30 mouse cellular contexts compared by ENCODE assay signal in genomic region chr13:30802336-30802955, GRCm38 (mm10). TPM values are rescaled to one million over a fixed set of nuclear protein-coding genes. Genes with fewer than 3 reads are reported as not detected.
A peak's percentile ranks its signal among the peaks of the same experiment; 100 is the strongest.
DNase-seq lines count a peak whose midpoint lies in the region; ATAC-seq and TF ChIP-seq lines count a peak whose summit lies in the region.
"Had no signal": no experiment of that assay in that cellular context is flagged by ENCODE, and none has a peak within 500 bp of the region (broad histone marks: within the 10 kb centered on the region; RNA-seq: fewer than 3 reads in every experiment).

No protein-coding gene starts in this region.

- no peaks in the 10 kb centered on the region for H3K27me3 ChIP-seq in midbrain, embryonic 14.5 days (ENCODE audit: control insufficient read depth, insufficient read depth, low read length)
- H3K27me3 ChIP-seq in midbrain, postnatal 0 days (ENCODE audit: insufficient read depth, low read length) = no peaks in the 10 kb centered on the region
- H3K27me3 ChIP-seq: embryonic facial prominence, embryonic 12.5 days; embryonic facial prominence, embryonic 15.5 days; forebrain, embryonic 13.5 days; hindbrain, embryonic 12.5 days had no signal

- no peak overlapping the region for H3K9ac ChIP-seq in midbrain, embryonic 14.5 days (replicated peaks; ENCODE audit: low read length)
- H3K9ac ChIP-seq in midbrain, postnatal 0 days (replicated peaks; ENCODE audit: low read length, poor library complexity, severe bottlenecking) = no peak overlapping the region
- H3K9ac ChIP-seq: embryonic facial prominence, embryonic 12.5 days; embryonic facial prominence, embryonic 15.5 days; forebrain, embryonic 13.5 days; hindbrain, embryonic 12.5 days had no signal

- 87% methylated on average over 5 of the region's 5 CpGs for WGBS in midbrain, embryonic 14.5 days
- WGBS in midbrain, postnatal 0 days = 92% methylated on average over 5 of the region's 5 CpGs

- H3K9me3 ChIP-seq in midbrain, embryonic 14.5 days (ENCODE audit: control insufficient read depth, low read length) = no peaks in the 10 kb centered on the region
- no peaks in the 10 kb centered on the region for H3K9me3 ChIP-seq in midbrain, postnatal 0 days (ENCODE audit: low read length)
- H3K9me3 ChIP-seq: embryonic facial prominence, embryonic 12.5 days; embryonic facial prominence, embryonic 15.5 days; forebrain, embryonic 10.5 days; forebrain, embryonic 13.5 days; hindbrain, embryonic 12.5 days had no signal

- no peak for TF ChIP-seq CTCF in midbrain, postnatal 0 days (IDR thresholded peaks at IDR 0.05)

- H3K27ac ChIP-seq in midbrain, embryonic 14.5 days (replicated peaks; ENCODE audit: low read depth, low read length) = no peak overlapping the region
- no peak overlapping the region for H3K27ac ChIP-seq in midbrain, postnatal 0 days (ENCODE audit: low read depth, low read length)
- H3K27ac ChIP-seq: embryonic facial prominence, embryonic 12.5 days; embryonic facial prominence, embryonic 15.5 days; forebrain, embryonic 10.5 days; forebrain, embryonic 13.5 days; heart, adult 2 months; hindbrain, embryonic 12.5 days; hindbrain, postnatal 0 days had no signal

- H3K4me2 ChIP-seq in midbrain, embryonic 14.5 days (ENCODE audit: low read length) = no peak overlapping the region
- H3K4me2 ChIP-seq in midbrain, postnatal 0 days (ENCODE audit: low read depth, low read length, poor library complexity, severe bottlenecking) = no peak overlapping the region
- H3K4me2 ChIP-seq: embryonic facial prominence, embryonic 12.5 days; embryonic facial prominence, embryonic 15.5 days; forebrain, embryonic 13.5 days; heart, embryonic 11.5 days; hindbrain, embryonic 12.5 days had no signal

- ATAC-seq in midbrain, embryonic 14.5 days (ENCODE audit: low FRiP score, low TSS enrichment) = 0 out of 2 replicates have a peak, but pooled peaks have one; percentile 27
- no peak for ATAC-seq in midbrain, postnatal 0 days (ENCODE audit: low FRiP score)
- peak; percentile 58 for ATAC-seq in granulocyte monocyte progenitor cell, adult 5-6 weeks (replicated peaks; ENCODE audit: poor library complexity, severe bottlenecking)
- ATAC-seq: activated CD4-positive, CD25-positive, alpha-beta regulatory T cell, adult 4 months; CD4-positive, CD25-positive, alpha-beta regulatory T cell, adult 4 months; forebrain, embryonic 13.5 days; forebrain, embryonic 16.5 days; hindbrain, postnatal 0 days; inflammation-experienced regulatory T-cells, adult 6 months; intestine, embryonic 16.5 days had no signal

- no peak overlapping the region for H3K4me3 ChIP-seq in midbrain, embryonic 14.5 days (replicated peaks; ENCODE audit: low read depth, low read length)
- H3K4me3 ChIP-seq in midbrain, postnatal 0 days (ENCODE audit: low read depth, low read length) = no peak overlapping the region
- H3K4me3 ChIP-seq: embryonic facial prominence, embryonic 12.5 days; embryonic facial prominence, embryonic 15.5 days; erythroblast, embryonic 14.5 days; forebrain, embryonic 10.5 days; forebrain, embryonic 13.5 days; heart, adult 2 months; hindbrain, embryonic 12.5 days had no signal

- no peak for DNase-seq in midbrain, embryonic 14.5 days
- no peak for DNase-seq in midbrain, postnatal 0 days (ENCODE audit: low spot score)
- DNase-seq in NIH3T3 (ENCODE audit: low read depth) = peak; percentile 31
- peak; percentile 68 for DNase-seq in adipocyte (ENCODE audit: low spot score)
- no peak for DNase-seq in cerebellum, postnatal 25 days
- DNase-seq in adrenal gland, postnatal 10 days = no peak
- DNase-seq: adrenal gland, postnatal 14 days; cerebellum, adult 11-12 months; cerebellum, adult 8-10 months; cerebellum, postnatal 14 days; gastrocnemius, postnatal 10 days; gastrocnemius, postnatal 36 days; heart, adult 2 months; kidney, adult 18-20 months had no signal

- no peaks in the 10 kb centered on the region for H3K36me3 ChIP-seq in midbrain, embryonic 14.5 days (ENCODE audit: control insufficient read depth, insufficient read depth, low read length)
- no peaks in the 10 kb centered on the region for H3K36me3 ChIP-seq in midbrain, postnatal 0 days (ENCODE audit: insufficient read depth, low read length)
- H3K36me3 ChIP-seq: embryonic facial prominence, embryonic 12.5 days; embryonic facial prominence, embryonic 15.5 days; forebrain, embryonic 10.5 days; hindbrain, embryonic 12.5 days had no signal

- no peaks in the 10 kb centered on the region for H3K4me1 ChIP-seq in midbrain, embryonic 14.5 days (ENCODE audit: control insufficient read depth, insufficient read depth, low read length)
- no peaks in the 10 kb centered on the region for H3K4me1 ChIP-seq in midbrain, postnatal 0 days (ENCODE audit: insufficient read depth, low read length)
- H3K4me1 ChIP-seq: embryonic facial prominence, embryonic 12.5 days; embryonic facial prominence, embryonic 15.5 days; forebrain, embryonic 10.5 days; forebrain, embryonic 13.5 days; hindbrain, embryonic 12.5 days had no signal

RNA-seq across cellular contexts. Expression of gene Irf4, which starts 53.4 kb away (rescaled TPM):
- 0.04 and 0.17 TPM in 2 replicates for polyA plus RNA-seq in midbrain, embryonic 14.5 days (2014; fragmentation: Nextera tagmentation; extraction: Ambion mirVana)
- 0.19 and 0.44 TPM in 2 replicates for total RNA-seq in midbrain, postnatal 0 days (2014; rRNA removed)
- 0.02 and 0.05 TPM in 2 replicates for polyA plus RNA-seq in midbrain, postnatal 0 days (2015; fragmentation: Nextera tagmentation; extraction: Ambion mirVana)
- not detected in 2 replicates for total RNA-seq in granulocyte monocyte progenitor cell, adult 5-6 weeks (2014; fragmentation: Nextera tagmentation)
- total RNA-seq in granulocyte monocyte progenitor cell, adult 5-6 weeks (2017) = 0.26 and 0.36 TPM in 2 replicates
- total RNA-seq in adrenal gland, postnatal 10 days (2021) = 10 to 100 TPM in 1 of 2 experiments, 1 to 10 TPM in 1; 4.4 to 41.3 TPM
- total RNA-seq: hindbrain, postnatal 0 days; MEL had no signal
- polyA plus RNA-seq: C2C12; erythroblast, embryonic 14.5 days; forebrain, embryonic 10.5 days had no signal

Comparison
In these comparisons a context has a peak if more than half of its experiments do, and no peak if none do; other contexts are left out.
1. DNase-seq: peak in NIH3T3 (single experiment) and adipocyte (single experiment); none in midbrain, embryonic 14.5 days (single experiment), midbrain, postnatal 0 days (single experiment), cerebellum, postnatal 25 days (0 of 2) and adrenal gland, postnatal 10 days (single experiment).